Comparison of ENCODE assay signal across 10 mouse cellular contexts in genomic region chr2:59162285-59162600, GRCm38 (mm10). TPM values are rescaled to one million over a fixed set of nuclear protein-coding genes. Genes with fewer than 3 reads are reported as not detected.
DNase-seq lines count a peak whose midpoint lies in the region; ATAC-seq lines count a peak whose summit lies in the region.
"Had no signal": no experiment of that assay in that cellular context is flagged by ENCODE, and none has a peak within 500 bp of the region (broad histone marks: within the 10 kb centered on the region; RNA-seq: fewer than 3 reads in every experiment).

No protein-coding gene starts in this region.

- H3K4me2 ChIP-seq in heart, embryonic 14.5 days (ENCODE audit: low read length) = peak overlapping the region; percentile 66
- H3K4me2 ChIP-seq in hindbrain, embryonic 12.5 days (replicated peaks) = peak overlapping the region; percentile 69
- H3K4me2 ChIP-seq in midbrain, embryonic 11.5 days = peak overlapping the region; percentile 66

- H3K9me3 ChIP-seq in heart, embryonic 14.5 days (ENCODE audit: control insufficient read depth, low read length) = no peaks in the 10 kb centered on the region
- no peaks in the 10 kb centered on the region for H3K9me3 ChIP-seq in hindbrain, embryonic 12.5 days (replicated peaks)
- H3K9me3 ChIP-seq in midbrain, embryonic 11.5 days (ENCODE audit: control insufficient read depth, low read length) = no peaks in the 10 kb centered on the region

- H3K27ac ChIP-seq in heart, embryonic 14.5 days (replicated peaks in 1 of 2; ENCODE audit: control insufficient read depth in 1 of 2, insufficient read depth in 1 of 2, low read depth in 2 of 2, low read length in 2 of 2) = peak overlapping the region; percentile 80 to 96
- no peak overlapping the region; the same call in 1 of the 2 replicates for H3K27ac ChIP-seq in hindbrain, embryonic 12.5 days
- H3K27ac ChIP-seq in midbrain, embryonic 11.5 days (ENCODE audit: low read depth, low read length) = no peak overlapping the region

- no peaks in the 10 kb centered on the region for H3K27me3 ChIP-seq in heart, embryonic 14.5 days (ENCODE audit: control insufficient read depth, insufficient read depth, low read length)
- H3K27me3 ChIP-seq in hindbrain, embryonic 12.5 days = no peaks in the 10 kb centered on the region
- H3K27me3 ChIP-seq in midbrain, embryonic 11.5 days (ENCODE audit: control insufficient read depth, insufficient read depth, low read length) = no peaks in the 10 kb centered on the region

- peak overlapping the region; percentile 94 for H3K9ac ChIP-seq in heart, embryonic 14.5 days (ENCODE audit: low read length)
- peak overlapping the region; percentile 83 for H3K9ac ChIP-seq in hindbrain, embryonic 12.5 days
- peak overlapping the region; percentile 84 for H3K9ac ChIP-seq in midbrain, embryonic 11.5 days (ENCODE audit: low read length)

- ATAC-seq in heart, embryonic 14.5 days (ENCODE audit: insufficient number of reproducible peaks, insufficient read depth, low FRiP score, low read depth) = no peak
- ATAC-seq in hindbrain, embryonic 12.5 days (ENCODE audit: low FRiP score) = no peak
- no peak for ATAC-seq in midbrain, embryonic 11.5 days (ENCODE audit: low FRiP score)

- H3K36me3 ChIP-seq in heart, embryonic 14.5 days (ENCODE audit: control insufficient read depth, insufficient read depth, low read length) = no peaks in the 10 kb centered on the region
- H3K36me3 ChIP-seq in hindbrain, embryonic 12.5 days = no peaks in the 10 kb centered on the region
- no peaks in the 10 kb centered on the region for H3K36me3 ChIP-seq in midbrain, embryonic 11.5 days (ENCODE audit: control insufficient read depth, insufficient read depth, low read length)

- H3K4me3 ChIP-seq in heart, embryonic 14.5 days (ENCODE audit: control insufficient read depth in 1 of 2, insufficient read depth in 1 of 2, low read depth in 1 of 2, low read length in 2 of 2) = peak overlapping the region; percentile 91 to 98; a peak in 3 of 4 replicates
- peak overlapping the region; percentile 89 for H3K4me3 ChIP-seq in hindbrain, embryonic 12.5 days
- peak overlapping the region; percentile 71 for H3K4me3 ChIP-seq in midbrain, embryonic 11.5 days (ENCODE audit: low read depth, low read length)

- DNase-seq in heart, postnatal 4 days = no peak
- DNase-seq in brain, adult 2 months (ENCODE audit: low read depth, low spot score) = peak; percentile 59
- DNase-seq in midbrain, embryonic 11.5 days (ENCODE audit: low spot score, missing footprints) = peak; percentile 84
- DNase-seq in gastrocnemius, adult 18-20 months (ENCODE audit: low spot score) = no peak
- DNase-seq in testis, postnatal 10 days (ENCODE audit: low spot score) = no peak
- DNase-seq in right cerebral cortex, postnatal 4 days = no peak
- DNase-seq: thymus, postnatal 14 days had no signal

- WGBS in heart, embryonic 14.5 days = 20% methylated on average over 8 of the region's 8 CpGs
- WGBS in hindbrain, embryonic 12.5 days = 37% methylated on average over 8 of the region's 8 CpGs
- 48% methylated on average over 8 of the region's 8 CpGs for WGBS in midbrain, embryonic 11.5 days

- peaks cover 2 to 18% of the 10 kb centered on the region in 2 experiments; a peak in 3 of 4 replicates for H3K4me1 ChIP-seq in heart, embryonic 14.5 days (ENCODE audit: control insufficient read depth in 2 of 2, insufficient read depth in 2 of 2, low read length in 2 of 2)
- H3K4me1 ChIP-seq in hindbrain, embryonic 12.5 days = peaks cover 20% of the 10 kb centered on the region
- H3K4me1 ChIP-seq in midbrain, embryonic 11.5 days (ENCODE audit: control insufficient read depth, insufficient read depth, low read length) = peaks cover 11% of the 10 kb centered on the region

RNA-seq across cellular contexts. Expression of gene Pkp4, which starts 1.6 kb away (rescaled TPM):
- 54.8 and 57.7 TPM in 2 replicates for polyA plus RNA-seq in heart, embryonic 14.5 days (2014; fragmentation: Nextera tagmentation; extraction: Ambion mirVana)
- 100 to 1,000 TPM; 229 to 242 TPM for total RNA-seq in heart, postnatal 4 days (2021)
- 16.4 and 20.0 TPM in 2 replicates for polyA plus RNA-seq in hindbrain, embryonic 12.5 days (2016; fragmentation: Nextera tagmentation; extraction: Ambion mirVana)
- 19.0 and 20.2 TPM in 2 replicates for polyA plus RNA-seq in midbrain, embryonic 11.5 days (2014; fragmentation: Nextera tagmentation; extraction: Ambion mirVana)
- total RNA-seq in gastrocnemius, adult 18-20 months (2021) = 10 to 100 TPM; 18.3 to 24.0 TPM
- total RNA-seq: MEL had no signal

RNA-seq across cellular contexts. Expression of gene Ccdc148, which starts 1.8 kb away (rescaled TPM):
- 0.61 and 1.1 TPM in 2 replicates for polyA plus RNA-seq in heart, embryonic 14.5 days (2014; fragmentation: Nextera tagmentation; extraction: Ambion mirVana)
- 1 to 10 TPM; 2.8 to 3.3 TPM for total RNA-seq in heart, postnatal 4 days (2021)
- polyA plus RNA-seq in hindbrain, embryonic 12.5 days (2016; fragmentation: Nextera tagmentation; extraction: Ambion mirVana) = 2.6 TPM in 2 replicates
- 0.55 and 0.80 TPM in 2 replicates for polyA plus RNA-seq in midbrain, embryonic 11.5 days (2014; fragmentation: Nextera tagmentation; extraction: Ambion mirVana)
- total RNA-seq in gastrocnemius, adult 18-20 months (2021) = under 1 TPM; 0.05 TPM
- total RNA-seq: MEL had no signal

Comparison
In these comparisons a context has a peak if more than half of its experiments do, and no peak if none do; other contexts are left out.
1. H3K27ac ChIP-seq: peak in heart, embryonic 14.5 days (2 of 2); none in hindbrain, embryonic 12.5 days (single experiment) and midbrain, embryonic 11.5 days (single experiment).
2. DNase-seq: peak in brain, adult 2 months (single experiment) and midbrain, embryonic 11.5 days (single experiment); none in heart, postnatal 4 days (single experiment), gastrocnemius, adult 18-20 months (single experiment), testis, postnatal 10 days (single experiment) and right cerebral cortex, postnatal 4 days (single experiment).
3. Peak in every context shown above with its lines, with median percentiles within 50 percentile points of each other: H3K4me2 ChIP-seq, H3K4me3 ChIP-seq and H3K9ac ChIP-seq.